ENCODE assay signal across 24 mouse cellular contexts in genomic region chr8:120777184-120777583, GRCm38 (mm10). TPM values are rescaled to one million over a fixed set of nuclear protein-coding genes. Genes with fewer than 3 reads are reported as not detected.
DNase-seq lines count a peak whose midpoint lies in the region; ATAC-seq lines count a peak whose summit lies in the region.
"Had no signal": no experiment of that assay in that cellular context is flagged by ENCODE, and none has a peak within 500 bp of the region (broad histone marks: within the 10 kb centered on the region; RNA-seq: fewer than 3 reads in every experiment).

No protein-coding gene starts in this region.

- no peak overlapping the region for H3K9ac ChIP-seq in intestine, embryonic 16.5 days (ENCODE audit: low read depth, low read length)
- H3K9ac ChIP-seq: embryonic facial prominence, embryonic 13.5 days; embryonic facial prominence, embryonic 15.5 days; forebrain, embryonic 12.5 days had no signal

- no peaks in the 10 kb centered on the region for H3K9me3 ChIP-seq in intestine, embryonic 16.5 days (ENCODE audit: control insufficient read depth, low read length)
- H3K9me3 ChIP-seq: embryonic facial prominence, embryonic 13.5 days; embryonic facial prominence, embryonic 15.5 days; forebrain, embryonic 10.5 days; forebrain, embryonic 12.5 days had no signal

- H3K27ac ChIP-seq in intestine, embryonic 16.5 days (ENCODE audit: low read length), result no peak overlapping the region
- H3K27ac ChIP-seq: embryonic facial prominence, embryonic 13.5 days; embryonic facial prominence, embryonic 15.5 days; forebrain, embryonic 10.5 days; forebrain, embryonic 12.5 days had no signal

- DNase-seq in spleen, postnatal 36 days (ENCODE audit: low spot score in 2 of 2), result peak; percentile 57 to 62
- no peak for DNase-seq in spleen, postnatal 4 days (ENCODE audit: low spot score in 2 of 2)
- DNase-seq in adrenal gland, postnatal 36 days, result no peak
- no peak for DNase-seq in kidney, postnatal 14 days
- DNase-seq: adrenal gland, adult 8-10 months; adrenal gland, postnatal 14 days; cerebellum, adult 11-12 months; cerebellum, adult 2 months; cerebellum, adult 9-10 months; cerebellum, postnatal 25 days had no signal

- peaks cover 2% of the 10 kb centered on the region; the same call in 1 of the 2 replicates for H3K27me3 ChIP-seq in intestine, embryonic 16.5 days (replicated peaks; ENCODE audit: control insufficient read depth, insufficient read depth, low read length)

- no peak overlapping the region for H3K4me3 ChIP-seq in intestine, embryonic 16.5 days (ENCODE audit: low read length)
- H3K4me3 ChIP-seq: embryonic facial prominence, embryonic 13.5 days; embryonic facial prominence, embryonic 15.5 days; erythroblast, embryonic 14.5 days; forebrain, embryonic 10.5 days; forebrain, embryonic 12.5 days had no signal

- WGBS in intestine, embryonic 16.5 days, result 87% methylated on average over 10 of the region's 10 CpGs

- H3K4me1 ChIP-seq in intestine, embryonic 16.5 days (ENCODE audit: control insufficient read depth, insufficient read depth, low read length), result no peaks in the 10 kb centered on the region
- H3K4me1 ChIP-seq: embryonic facial prominence, embryonic 13.5 days; embryonic facial prominence, embryonic 15.5 days; forebrain, embryonic 12.5 days had no signal

- ATAC-seq in granulocyte monocyte progenitor cell, adult 5-6 weeks (replicated peaks; ENCODE audit: poor library complexity, severe bottlenecking), result peak; percentile 32
- ATAC-seq in neutrophil, adult 5-6 weeks (ENCODE audit: extremely low read depth, insufficient number of reproducible peaks, low FRiP score, poor library complexity, severe bottlenecking), result 0 out of 2 replicates have a peak, but pooled peaks have one; percentile 24
- no peak for ATAC-seq in intestine, embryonic 16.5 days
- ATAC-seq: activated CD4-positive, CD25-positive, alpha-beta regulatory T cell, adult 4 months; forebrain, embryonic 14.5 days; forebrain, embryonic 16.5 days; Patski had no signal

- no peak overlapping the region for H3K4me2 ChIP-seq in intestine, embryonic 16.5 days (ENCODE audit: low read depth, low read length)
- H3K4me2 ChIP-seq: embryonic facial prominence, embryonic 13.5 days; embryonic facial prominence, embryonic 15.5 days; forebrain, embryonic 12.5 days had no signal

- no peaks in the 10 kb centered on the region for H3K36me3 ChIP-seq in intestine, embryonic 16.5 days (ENCODE audit: control insufficient read depth, insufficient read depth, low read length)
- H3K36me3 ChIP-seq: embryonic facial prominence, embryonic 13.5 days; embryonic facial prominence, embryonic 15.5 days; forebrain, embryonic 10.5 days; forebrain, embryonic 12.5 days; G1E had no signal

RNA-seq across cellular contexts. Expression of gene Irf8, which starts 41.0 kb away (rescaled TPM):
- total RNA-seq in granulocyte monocyte progenitor cell, adult 5-6 weeks (2014; fragmentation: Nextera tagmentation), result 213 and 215 TPM in 2 replicates
- 171 and 196 TPM in 2 replicates for total RNA-seq in granulocyte monocyte progenitor cell, adult 5-6 weeks (2017)
- total RNA-seq in neutrophil, adult 5-6 weeks (2017), result 139 and 159 TPM in 2 replicates
- total RNA-seq in adrenal gland, postnatal 36 days (2021), result 10 to 100 TPM in 1 of 2 experiments, 1 to 10 TPM in 1; 9.8 to 44.7 TPM
- polyA plus RNA-seq in intestine, embryonic 16.5 days (2015; fragmentation: Nextera tagmentation; extraction: Ambion mirVana), result 55.5 and 55.6 TPM in 2 replicates
- polyA plus RNA-seq: C2C12 had no signal

Comparison
In these comparisons a context has a peak if more than half of its experiments do, and no peak if none do; other contexts are left out.
1. DNase-seq: peak in spleen, postnatal 36 days (2 of 2); none in spleen, postnatal 4 days (0 of 2), adrenal gland, postnatal 36 days (0 of 2) and kidney, postnatal 14 days (single experiment).